Mouse (Mus musculus) C2C12 (cell line): ENCODE results near the gene Ksr2.

ENCODE experiments used
- CTCF ChIP-seq: IDR thresholded peaks from one replicate; pipeline ENCODE4 v1.5.1; 2011; ENCODE audit not compliant: control insufficient read depth, insufficient read depth, insufficient read length
- MYOD1 ChIP-seq: IDR thresholded peaks from one replicate; pipeline ENCODE4 v1.6.1; 2011; ENCODE audit warnings: low read depth; ENCODE audit not compliant: control insufficient read depth, insufficient read length
- USF1 ChIP-seq: IDR thresholded peaks from one replicate; pipeline ENCODE4 v1.6.1; 2011; ENCODE audit warnings: low read depth, mild to moderate bottlenecking, control low read depth, moderate library complexity

DNA sequence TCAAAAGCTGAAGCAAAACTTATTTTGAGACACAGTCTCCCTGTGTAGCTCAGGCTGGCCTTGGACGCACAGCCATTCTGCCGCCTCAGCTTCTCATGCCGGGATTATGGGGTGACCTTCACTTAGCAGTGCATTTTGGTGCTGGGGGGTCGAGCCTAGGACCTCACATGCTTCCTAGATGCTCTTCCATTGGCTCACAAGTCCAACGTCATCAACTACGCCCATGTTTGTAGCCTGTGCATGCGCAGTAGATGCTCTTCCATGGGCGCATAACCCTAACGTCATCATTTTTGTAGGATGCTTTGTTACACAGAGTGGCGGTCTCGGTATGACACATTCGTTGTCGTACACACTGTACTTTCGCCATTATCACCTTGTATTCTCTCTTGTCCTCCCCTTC lies 46.5 kb downstream of the Ksr2 start:
- TF ChIP-seq MYOD1, result no peak
- TF ChIP-seq USF1, result no peak
- no peak for TF ChIP-seq CTCF
